Mouse (Mus musculus) cerebellum, adult 11 months (tissue): ENCODE data around the gene Spon1.

Experiments
- DNase-seq: peaks from one replicate; pipeline ENCODE4 v3.0.0; 2022

Gene Spon1

GRCm38 (mm10) chr7:113910856-113911255 lies 145.1 kb downstream of the Spon1 start:
- no peak for DNase-seq

- no peak for DNase-seq
Observed at GRCm38 (mm10) chr7:113915936-113916335, 150.1 kb downstream of the Spon1 start.

- DNase-seq: no peak
Observed at GRCm38 (mm10) chr7:113918916-113919315, 153.1 kb downstream of the Spon1 start.

DNA sequence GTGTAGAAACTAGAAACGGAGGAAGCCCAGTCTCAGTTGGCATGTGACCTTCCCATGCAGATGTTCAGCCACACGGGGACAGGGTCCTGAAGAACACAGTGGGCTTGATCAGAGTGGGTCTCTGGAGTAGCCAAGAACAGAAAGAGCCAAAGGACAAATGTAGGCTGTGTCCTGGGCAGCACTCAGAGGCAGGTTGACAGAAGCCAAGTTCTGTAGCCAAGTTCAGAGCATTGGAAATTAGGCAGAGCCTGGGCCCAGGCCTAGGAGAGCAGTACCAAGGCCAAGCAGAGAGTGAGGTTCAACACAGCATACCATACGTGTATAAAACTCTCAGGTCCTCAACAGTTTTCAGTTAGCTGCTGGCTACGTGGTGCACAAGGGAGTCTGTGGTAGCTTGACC lies 153.7 kb downstream of the Spon1 start:
- no peak for DNase-seq

DNA sequence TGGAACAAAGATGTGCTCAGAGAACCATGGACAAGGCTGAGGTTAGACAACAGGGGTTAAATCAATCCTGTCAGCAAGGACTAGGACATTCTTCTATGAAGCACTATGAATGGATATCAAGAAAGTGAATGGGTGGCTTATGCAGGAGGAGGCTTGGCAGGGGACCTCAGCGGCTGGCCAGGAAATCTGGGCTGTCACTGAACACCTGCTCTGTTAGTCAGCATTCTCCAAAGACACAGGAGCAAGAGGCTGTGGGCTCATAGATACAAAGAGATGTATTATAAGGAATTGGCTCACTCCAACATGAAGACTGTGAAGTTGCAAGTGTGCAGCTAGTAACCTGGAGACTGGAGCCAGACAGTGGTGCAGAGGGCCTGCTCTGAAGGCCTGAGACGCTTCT lies 154.3 kb downstream of the Spon1 start:
- no peak for DNase-seq

GRCm38 (mm10) chr7:113924561-113924960 lies 158.8 kb downstream of the Spon1 start:
- no peak for DNase-seq

GRCm38 (mm10) chr7:113950888-113951287 lies 185.1 kb downstream of the Spon1 start:
- no peak for DNase-seq

DNA sequence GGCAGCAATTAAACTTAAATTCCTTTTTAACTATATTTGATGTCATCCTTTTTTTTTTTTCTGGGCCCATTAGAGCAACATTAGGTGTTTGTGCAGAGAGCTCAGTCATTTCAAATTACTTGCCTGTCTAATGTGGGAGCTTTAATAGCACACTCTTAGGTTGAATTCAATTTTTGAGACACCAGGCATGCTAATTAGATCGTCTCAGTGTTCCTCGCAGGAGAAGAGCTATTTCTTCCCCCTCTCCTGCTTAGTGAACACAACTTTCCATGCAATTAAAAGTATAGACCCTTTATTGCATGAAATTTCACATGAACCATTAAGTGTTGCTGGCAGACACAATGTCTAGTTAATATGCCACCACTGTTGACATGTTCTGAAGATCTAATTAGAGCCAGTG lies 189.6 kb downstream of the Spon1 start:
- no peak for DNase-seq

DNA sequence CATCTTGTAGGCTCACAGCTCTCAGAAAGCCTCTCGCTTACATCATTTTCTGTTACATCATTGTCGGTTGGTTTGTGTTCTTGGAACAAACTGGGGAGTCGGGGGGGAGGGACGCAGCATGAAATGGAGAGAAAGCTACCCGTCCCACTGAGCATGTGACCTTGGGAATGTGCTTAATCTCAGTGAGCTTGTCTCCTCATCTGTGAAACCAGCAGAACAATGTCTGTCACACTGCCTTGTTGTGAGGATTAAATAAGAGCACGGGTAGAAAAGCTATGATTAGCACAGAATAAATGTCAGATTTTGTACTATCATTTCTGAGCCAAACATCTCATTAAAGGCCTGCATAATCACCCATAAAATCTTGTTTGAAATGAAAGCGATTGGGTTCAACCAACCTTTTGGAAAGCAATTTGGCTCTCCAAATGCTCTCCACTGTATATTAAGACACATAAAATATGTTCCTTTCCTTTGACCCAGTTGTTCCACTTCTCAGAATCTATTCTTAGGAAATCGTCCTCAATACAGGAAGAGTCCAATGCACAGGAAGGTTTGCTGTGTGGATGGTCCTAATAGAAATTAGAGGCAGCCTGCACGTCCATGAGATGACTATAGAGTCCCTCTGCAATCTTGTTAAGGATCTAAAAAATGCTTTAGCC lies 195.2 kb downstream of the Spon1 start:
- DNase-seq: no peak

GRCm38 (mm10) chr7:113961500-113961895 lies 195.7 kb downstream of the Spon1 start:
- DNase-seq: peak; percentile 32

- no peak for DNase-seq
Observed at GRCm38 (mm10) chr7:113962078-113962477, 196.3 kb downstream of the Spon1 start.

GRCm38 (mm10) chr7:113963766-113964165 lies 198.0 kb downstream of the Spon1 start:
- DNase-seq: no peak

DNA sequence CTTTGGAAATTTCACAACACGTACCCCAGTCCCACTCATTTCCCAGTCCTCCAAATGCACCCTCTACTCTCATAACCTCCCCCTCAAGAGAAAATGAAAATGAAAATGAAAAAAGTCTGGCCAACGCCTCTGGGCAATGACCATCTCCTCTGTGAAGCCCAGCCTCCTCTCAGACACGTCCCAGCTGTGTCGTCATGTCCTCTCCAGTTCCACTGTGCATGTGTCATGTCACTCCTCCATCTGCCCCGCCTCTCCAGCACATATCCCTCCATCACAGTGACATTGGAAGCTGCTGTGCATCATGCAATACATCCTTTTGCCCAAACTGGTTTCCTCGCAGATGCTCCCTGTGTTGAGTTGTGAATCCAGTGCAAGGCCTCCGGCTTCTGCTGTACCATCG lies 199.8 kb downstream of the Spon1 start:
- no peak for DNase-seq

- no peak for DNase-seq
Observed at GRCm38 (mm10) chr7:113969182-113969581, 203.4 kb downstream of the Spon1 start.

- no peak for DNase-seq
Observed at GRCm38 (mm10) chr7:113972536-113972935, 206.7 kb downstream of the Spon1 start.

DNA sequence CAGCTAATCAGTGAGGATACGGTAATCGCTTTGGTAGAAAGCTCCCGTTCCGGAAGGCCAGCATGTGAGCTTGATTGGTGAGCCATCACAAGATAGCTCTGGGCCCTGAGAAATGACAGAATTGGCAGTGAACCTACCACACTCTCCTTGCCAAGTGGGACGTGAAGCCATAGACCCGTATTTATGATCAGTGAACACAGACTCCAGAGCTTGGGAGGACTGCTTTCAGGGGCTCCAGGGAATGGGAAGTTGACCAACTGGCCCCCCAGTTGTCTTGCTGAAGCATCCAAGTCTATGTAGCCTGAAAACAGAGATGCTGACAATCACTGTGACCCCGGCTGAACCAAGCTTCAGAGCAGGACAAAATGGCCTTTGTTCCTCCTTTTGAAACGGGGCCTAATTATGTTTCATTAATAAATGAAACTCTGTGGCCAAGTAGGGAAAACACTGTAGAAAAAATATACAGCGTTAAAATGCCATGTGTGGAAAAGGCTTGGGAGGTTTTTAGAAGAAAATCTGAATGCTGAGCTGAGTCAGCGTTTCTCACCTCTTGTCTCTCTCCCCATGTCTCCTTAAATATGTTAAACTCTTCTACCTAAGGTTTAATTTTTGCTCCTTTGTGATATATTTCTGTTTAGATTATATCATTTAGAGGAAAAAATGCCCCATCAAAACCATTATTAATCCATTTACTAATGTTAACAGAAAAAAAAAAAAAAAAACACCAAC lies 220.8 kb downstream of the Spon1 start:
- peak; percentile 24 for DNase-seq

- DNase-seq: no peak
Observed at GRCm38 (mm10) chr7:113988156-113988555, 222.4 kb downstream of the Spon1 start.

DNA sequence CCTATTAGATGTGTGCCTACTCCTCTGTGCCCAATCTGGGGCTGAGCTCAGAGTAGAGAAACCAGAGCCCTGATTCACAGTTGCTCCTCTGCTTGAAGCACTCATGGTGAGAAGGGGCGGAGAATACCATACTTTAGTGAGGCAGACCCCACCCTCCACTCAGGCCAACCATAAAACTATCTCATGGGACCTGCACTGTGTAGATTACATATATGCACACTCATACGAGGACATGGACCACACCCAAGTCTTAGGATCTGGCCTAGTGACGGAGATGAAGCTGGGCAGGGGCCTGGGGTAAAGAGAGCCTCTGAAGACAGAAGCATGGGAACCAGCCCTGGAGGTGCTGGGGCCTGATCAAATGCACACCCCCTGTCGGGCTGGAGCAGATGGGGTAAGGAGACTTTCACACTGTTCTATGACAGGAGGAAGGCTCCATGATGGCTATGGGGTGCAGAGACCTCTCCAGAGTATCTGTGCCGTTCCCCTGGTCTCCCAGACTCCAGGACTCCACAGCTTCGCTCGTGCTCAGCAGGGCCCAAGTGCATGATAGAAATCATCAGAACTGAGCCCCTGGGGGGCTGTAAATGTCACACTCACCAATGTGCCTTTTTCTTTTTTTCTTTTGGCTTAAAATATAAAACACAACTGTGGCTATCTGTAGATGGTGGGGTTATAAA lies 232.0 kb downstream of the Spon1 start:
- DNase-seq: no peak

- no peak for DNase-seq
Observed at GRCm38 (mm10) chr7:114004171-114004570, 238.4 kb downstream of the Spon1 start.

GRCm38 (mm10) chr7:114005499-114005898 lies 239.7 kb downstream of the Spon1 start:
- DNase-seq: no peak

DNA sequence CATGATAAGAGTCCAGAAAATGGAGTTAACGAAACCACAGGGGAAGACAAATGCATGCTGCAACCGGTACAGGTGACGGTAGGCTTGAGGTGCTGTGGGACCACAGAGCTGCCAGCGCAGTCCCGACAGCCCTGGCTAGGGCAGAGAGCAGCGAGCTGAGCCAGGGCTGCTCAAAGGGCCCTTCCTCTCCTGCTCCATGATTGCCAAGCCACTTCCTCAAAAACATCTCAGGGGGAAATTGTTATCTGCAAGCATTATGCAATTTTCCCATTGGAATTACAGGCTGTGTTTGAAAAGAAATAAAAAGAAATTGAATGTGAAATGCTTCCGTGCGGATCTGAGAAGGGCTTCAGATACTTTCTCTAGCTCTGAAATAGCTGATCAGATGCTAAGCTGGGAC lies 240.7 kb downstream of the Spon1 start:
- no peak for DNase-seq

DNA sequence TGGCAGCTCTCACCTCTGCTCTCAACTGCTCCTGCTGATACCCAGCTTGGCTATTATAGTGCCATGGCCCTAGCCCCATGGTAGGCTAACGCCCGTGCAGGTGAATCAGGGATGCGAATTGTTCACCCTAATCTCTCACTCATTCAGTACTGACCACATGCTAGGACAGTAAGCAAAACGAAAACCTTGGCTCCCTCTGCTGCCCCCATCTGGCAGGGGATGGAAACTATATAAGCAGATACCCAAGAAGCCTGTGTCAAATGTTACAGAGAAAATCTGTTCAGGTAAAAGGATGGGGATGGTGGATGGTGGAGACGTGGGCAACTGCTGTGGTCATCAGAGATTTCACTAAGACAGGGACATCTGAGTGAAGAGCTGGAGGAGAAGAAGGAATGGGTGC lies 241.8 kb downstream of the Spon1 start:
- no peak for DNase-seq

GRCm38 (mm10) chr7:114011726-114012443 lies 246.1 kb downstream of the Spon1 start:
- no peak for DNase-seq
